Mouse (Mus musculus) layer of hippocampus, adult 9-10 months (tissue): Measurements from ENCODE around the gene Prelp.
"Not testable (repeated sequence)": the region's sequence is repeated elsewhere in the genome, so short reads cannot be mapped to it uniquely, and the experiment has no call there.

Experiments used
- DNase-seq: peaks from one replicate; pipeline ENCODE4 v3.0.0; 2022; ENCODE audit warnings: low spot score

The Prelp gene

GRCm38 (mm10) chr1:133921304-133921751, at the start of gene Prelp:
TSS of gene Prelp (minus strand) at chr1:133921414.
- DNase-seq = no peak

DNA sequence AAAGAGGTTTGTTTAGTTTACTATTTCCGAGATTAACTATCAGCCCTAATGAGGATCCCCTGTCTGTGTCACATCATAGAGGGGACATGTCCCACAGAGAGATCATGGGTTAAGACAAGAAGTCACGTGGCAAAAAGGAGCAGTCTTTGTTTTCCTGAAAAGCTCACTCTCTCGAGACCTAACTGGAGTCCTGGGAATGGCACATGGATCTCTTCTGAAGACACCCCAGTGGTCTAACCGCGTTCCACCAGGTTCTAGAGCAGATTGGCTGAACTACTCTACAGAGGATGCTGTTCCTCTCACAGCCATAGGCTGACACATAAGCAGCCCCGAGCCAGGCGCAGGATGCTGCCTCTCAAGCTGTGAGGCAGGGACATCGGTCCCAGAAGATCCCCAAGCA, 48.2 kb upstream of the Prelp start:
- DNase-seq = no peak

DNA sequence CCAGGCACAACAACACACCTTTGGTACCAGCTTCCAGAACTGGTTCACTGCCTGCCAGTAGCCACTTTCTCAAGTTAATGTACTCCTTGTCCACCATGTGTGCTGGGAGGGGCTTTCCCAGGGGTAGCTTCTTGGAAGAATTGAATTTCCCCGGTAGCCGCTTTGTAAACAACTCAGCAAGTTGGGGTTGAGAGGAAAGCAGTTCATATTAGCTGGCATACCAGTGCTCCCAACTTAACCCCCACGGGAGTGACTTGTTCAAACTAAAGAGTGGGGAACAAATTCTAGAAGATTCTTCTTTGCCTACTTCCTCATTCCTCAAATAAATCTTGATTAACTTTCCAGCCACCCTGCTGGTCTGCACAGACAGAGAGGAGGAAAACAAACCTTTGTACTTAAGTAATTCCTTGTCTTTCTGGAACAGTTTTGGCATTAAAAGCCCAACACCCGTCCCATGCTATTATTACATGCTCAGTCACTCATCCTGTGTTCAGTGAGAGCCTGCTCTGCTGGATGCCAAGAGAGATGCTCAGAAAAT, 47.6 kb upstream of the Prelp start:
- DNase-seq = no peak

DNA sequence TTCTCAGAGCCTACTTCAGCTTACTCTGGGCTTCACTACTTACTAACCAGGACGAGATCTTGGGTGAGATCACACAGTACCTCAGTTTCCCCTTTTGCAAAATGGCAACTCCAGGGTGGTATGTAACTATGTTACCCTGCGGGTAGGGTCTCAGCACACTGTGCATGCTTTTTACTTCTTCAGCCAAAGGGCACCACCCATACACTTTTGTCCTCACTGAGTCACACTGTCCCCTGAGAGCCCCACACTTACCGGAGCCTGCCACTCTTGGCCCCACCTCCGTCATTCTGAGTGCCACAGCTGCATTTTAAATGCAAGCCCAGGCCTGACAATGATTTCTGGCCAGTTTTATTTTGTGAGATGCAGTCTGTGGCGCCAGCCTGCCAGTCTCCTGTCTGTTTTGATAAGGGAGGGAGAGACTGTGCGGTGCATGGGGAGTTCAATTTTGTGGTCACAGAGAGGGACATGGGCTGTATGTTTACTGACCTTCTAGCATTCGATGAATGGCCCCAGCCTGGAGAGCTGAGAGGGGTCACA, 46.3 kb upstream of the Prelp start:
- no peak for DNase-seq

DNA sequence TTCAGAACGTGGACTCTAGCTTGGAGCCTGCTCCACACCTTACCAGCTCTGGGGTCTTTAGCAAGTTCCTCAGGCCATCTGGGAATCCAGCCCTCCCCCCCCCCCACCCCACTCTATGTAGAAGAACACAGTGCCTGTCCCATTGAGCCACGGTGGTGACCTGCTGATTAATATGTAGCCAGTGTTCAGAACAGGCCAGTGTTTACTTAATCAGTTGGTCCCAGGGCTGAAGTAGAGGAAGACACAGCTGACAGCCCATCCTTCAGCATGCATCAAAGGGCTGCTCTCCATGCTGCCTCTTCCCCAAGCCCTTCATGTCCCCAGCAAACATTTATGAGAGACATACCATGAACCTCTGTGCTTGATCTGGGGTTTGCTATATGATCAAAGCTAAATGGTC, 44.8 kb upstream of the Prelp start:
- DNase-seq = no peak

GRCm38 (mm10) chr1:133965298-133965697, 44.1 kb upstream of the Prelp start:
- no peak for DNase-seq

- no peak for DNase-seq
These were observed 43.5 kb upstream of the Prelp start for GRCm38 (mm10) chr1:133964742-133965141.

DNA sequence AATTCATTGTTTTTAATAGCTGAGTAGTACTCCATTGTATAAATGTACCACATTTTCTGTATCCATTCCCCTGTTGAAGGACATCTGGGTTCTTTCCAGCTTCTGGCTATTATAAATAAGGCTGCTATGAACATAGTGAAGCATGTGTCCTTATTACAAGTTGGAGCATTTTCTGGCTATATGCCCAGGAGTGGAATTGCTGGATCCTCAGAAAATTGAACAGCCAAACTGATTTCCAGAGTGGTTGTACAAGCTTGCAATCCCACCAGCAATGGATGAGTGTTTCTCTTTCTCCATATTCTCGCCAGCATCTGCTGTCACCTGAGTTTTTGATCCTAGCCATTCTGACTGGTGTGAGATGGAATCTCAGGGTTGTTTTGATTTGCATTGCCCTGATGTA, 42.4 kb upstream of the Prelp start:
- not testable (repeated sequence) for DNase-seq

GRCm38 (mm10) chr1:133963128-133963527, 41.9 kb upstream of the Prelp start:
- not testable (repeated sequence) for DNase-seq

DNA sequence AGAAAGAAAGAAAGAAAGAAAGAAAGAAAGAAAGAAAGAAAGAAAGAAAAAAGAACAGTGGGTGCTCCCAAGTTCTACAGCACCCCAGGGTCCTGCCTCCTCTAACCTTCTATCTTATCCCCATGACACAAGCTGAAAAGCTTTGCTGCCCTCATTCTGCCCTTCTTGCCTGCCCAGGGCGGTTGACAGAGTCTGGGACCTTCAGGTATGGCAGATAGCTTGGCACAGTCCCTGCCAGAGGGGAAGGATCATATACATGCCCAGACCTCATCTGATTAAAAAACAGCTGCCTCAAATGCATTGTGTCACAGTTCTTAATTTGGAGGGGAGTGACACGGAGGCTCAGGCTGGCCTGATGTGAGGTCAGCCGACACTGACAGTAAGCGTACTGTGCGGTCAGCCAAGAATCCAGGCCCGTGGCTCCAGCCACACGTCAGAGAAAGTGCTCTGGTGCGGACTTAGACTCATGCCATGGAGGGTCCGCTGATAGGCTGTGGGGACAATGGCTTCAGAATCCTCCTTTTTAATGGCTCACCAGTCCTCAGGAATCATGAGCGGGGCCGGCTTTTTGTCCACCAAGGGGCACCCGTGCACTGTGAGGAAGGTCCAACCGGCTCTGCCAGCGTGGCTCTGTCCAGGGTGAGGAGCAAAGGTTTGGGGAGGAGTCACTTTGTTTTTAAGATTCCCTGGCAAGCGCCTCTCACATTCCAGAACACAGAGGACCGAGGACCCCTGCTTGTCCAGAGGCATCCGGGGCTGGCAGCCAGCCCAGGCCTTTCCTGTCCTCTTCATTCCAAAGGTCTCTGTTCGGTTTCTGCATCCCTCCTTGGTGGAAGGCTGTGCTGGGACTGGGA, 40.3 kb upstream of the Prelp start:
- DNase-seq = no peak

DNA sequence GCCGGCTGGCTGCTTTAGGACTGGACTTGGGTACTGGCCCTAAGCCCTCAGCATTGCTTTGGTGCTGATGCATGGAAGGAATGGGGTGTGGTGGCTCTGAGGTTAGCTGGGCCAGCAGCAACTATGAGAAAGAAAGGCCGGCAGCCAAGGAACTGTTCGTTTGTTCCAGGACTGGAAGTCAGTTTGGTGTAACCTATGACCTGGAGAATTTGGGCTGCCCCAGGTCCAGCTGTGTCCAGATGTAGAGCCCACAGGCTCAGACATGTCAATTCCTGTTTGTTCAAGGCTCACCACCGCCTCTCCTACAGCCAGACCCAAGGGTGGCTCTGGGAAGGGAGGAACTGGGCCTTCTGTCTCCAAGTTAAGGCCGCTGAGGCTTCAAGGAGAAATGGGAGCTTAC, 38.3 kb upstream of the Prelp start:
- no peak for DNase-seq

GRCm38 (mm10) chr1:133954009-133954408, 32.8 kb upstream of the Prelp start:
- no peak for DNase-seq

DNA sequence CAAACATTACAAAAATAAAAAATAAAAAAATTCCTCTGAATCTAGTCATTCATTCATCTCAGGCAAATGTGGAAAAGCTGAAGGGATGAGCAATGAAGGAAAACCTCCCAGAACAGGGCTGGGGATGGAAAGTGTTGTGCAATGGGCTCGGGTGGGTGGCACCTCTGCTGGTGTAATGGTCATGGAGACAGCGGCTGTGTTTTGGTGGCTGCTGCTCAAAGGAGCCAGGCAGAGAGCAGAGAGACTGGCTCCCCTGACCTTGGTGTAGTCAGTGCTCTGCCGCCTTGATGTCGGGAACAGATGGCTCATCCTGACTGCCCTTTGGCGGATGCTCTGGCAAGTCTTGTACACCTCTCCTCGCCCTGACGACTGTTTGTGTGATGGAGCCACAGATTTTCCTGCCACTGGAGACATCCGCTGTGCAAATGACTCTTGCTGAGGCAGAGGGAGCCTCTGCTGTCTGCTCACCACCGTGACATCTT, 32.1 kb upstream of the Prelp start:
- no peak for DNase-seq

DNA sequence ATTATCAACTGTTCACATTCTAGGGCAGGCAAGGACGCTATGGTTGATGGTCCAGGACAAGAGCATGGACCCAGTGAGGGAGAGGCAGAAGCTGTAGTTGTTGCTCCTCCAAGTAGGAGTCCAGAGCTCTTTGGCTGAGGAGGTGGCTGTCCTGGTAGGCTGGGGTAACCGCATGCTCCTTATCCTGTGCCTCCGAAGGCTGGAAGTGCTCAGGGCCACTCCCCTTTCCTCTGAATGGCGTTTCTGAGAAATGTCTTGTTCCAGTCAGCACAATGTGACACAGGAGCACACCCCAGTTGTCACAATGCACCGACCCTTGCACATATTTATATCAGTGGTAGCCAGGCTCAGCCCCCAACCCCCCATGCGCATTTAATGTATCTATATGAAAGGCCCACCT, 30.4 kb upstream of the Prelp start:
- no peak for DNase-seq

- DNase-seq = no peak
These were observed 29.0 kb upstream of the Prelp start for GRCm38 (mm10) chr1:133950061-133950782.

DNA sequence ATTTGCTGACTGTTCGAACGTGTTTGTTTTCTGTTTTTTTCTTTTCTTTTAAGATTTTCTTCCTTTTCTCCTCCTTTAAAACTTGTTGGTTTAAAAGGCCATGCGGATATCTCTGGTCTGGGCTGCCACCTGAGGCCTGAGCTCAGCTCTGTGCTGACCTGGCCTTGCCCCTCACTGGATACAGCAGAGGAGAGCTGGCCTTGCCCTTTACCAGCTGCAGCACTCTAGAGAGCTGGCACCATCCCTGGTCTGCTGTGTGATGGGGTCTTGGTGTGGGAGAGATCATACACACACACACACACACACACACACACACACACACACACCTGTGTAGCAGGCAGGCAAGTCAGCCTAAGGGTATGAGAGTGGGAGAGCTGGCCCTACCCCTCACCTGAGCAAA, 23.9 kb upstream of the Prelp start:
- DNase-seq = no peak

DNA sequence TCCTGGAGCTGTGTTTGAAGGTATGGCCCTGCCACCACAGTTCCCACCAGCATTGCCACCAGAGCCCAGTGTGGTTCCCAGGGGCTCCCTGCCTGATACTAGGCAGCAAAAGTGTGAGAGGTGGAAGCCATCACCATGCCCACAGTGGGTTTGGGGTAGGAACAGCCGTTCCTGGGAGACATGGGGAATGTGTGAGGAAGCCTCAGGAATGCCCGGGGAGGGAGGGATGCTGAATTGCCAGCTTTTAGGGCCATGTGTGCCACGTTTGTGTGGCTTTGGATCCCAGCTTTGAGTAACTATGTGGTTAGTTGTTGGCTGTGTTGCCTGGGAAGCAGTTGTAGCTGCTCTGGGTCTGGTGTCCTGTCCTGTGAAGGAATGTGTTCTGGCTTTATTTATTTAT, 20.7 kb upstream of the Prelp start:
- DNase-seq = no peak

GRCm38 (mm10) chr1:133941158-133941860, 20.1 kb upstream of the Prelp start:
- DNase-seq = no peak

DNA sequence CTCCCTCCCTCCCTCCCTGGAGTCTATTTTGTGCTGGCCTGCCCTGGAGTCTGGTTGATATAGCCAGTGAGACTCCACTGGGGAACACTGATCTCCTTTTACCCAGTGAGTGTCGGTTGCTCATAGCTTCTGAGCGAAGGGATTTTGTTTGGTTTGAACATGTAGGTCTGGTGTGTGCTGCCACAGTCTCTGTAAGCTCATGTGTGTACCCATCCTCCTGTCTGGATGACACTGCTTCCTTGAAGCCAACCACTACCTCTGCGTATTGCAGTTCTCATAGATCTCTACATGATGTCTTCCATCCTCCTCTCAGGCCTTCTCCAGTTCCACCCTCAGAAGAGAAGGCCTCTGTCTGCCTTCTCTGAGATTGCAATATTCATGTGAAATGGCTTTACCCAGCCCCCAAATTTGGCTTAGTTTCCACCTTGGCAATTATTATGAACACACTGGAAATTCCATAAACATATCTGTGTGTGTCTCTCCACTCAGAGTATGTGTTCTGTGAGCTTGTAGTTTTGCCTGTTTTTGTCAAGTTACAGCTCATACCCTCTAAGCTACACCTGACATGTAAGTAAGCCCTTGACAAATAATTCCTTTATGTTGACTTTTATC, 19.4 kb upstream of the Prelp start:
- DNase-seq = no peak

DNA sequence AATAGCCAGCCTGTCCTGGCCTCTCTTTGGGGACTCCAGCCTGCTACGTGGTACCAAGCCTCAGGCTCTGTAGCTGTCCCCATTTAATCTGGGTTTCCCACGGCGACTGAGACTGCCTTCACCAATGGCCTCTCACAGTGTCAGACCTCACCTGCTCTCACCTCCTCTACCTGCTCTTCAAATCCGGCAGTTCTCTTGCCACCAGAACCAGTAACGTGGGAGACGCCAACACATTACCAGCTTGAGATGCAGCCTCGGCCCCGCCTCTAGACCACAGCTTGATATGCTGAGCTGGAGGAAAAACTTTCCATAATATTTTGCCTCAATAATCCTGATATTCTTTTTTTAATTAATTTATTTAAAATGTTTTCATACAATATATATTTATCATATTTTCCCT, 18.5 kb upstream of the Prelp start:
- DNase-seq = no peak

GRCm38 (mm10) chr1:133936169-133936568, 15.0 kb upstream of the Prelp start:
- no peak for DNase-seq
